Mouse (Mus musculus) thymus, adult 2 months (tissue): ENCODE measurements around the gene Rprd1b. TPM values are rescaled to one million over a fixed set of nuclear protein-coding genes. Genes with fewer than 3 reads are reported as not detected.

Experiments
- DNase-seq: peaks from one replicate; pipeline ENCODE4 v3.0.0; 2021
- H3K27ac ChIP-seq: fragments of 200-500 bp; 2 replicates; pipeline ENCODE4 v1.5.1; 2012; ENCODE audit warnings: low read length, control low read depth; ENCODE audit not compliant: control insufficient read depth, insufficient read depth
- H3K27me3 ChIP-seq: fragments of 200-500 bp; 2 replicates; pipeline ENCODE4 v1.6.1; 2012; ENCODE audit warnings: mild to moderate bottlenecking, low read length, moderate library complexity, mixed read lengths; ENCODE audit not compliant: control insufficient read depth, insufficient read depth
- H3K36me3 ChIP-seq: fragments of 200-500 bp; 2 replicates; pipeline ENCODE4 v1.6.1; 2012; ENCODE audit warnings: mild to moderate bottlenecking, low read length, moderate library complexity; ENCODE audit not compliant: control insufficient read depth, insufficient read depth
- H3K4me1 ChIP-seq: fragments of 200-500 bp; replicated peaks from 2 replicates; pipeline ENCODE4 v1.6.1; 2012; ENCODE audit warnings: low read length; ENCODE audit not compliant: control insufficient read depth, insufficient read depth
- H3K4me3 ChIP-seq: fragments of 200-500 bp; 2 replicates; pipeline ENCODE4 v1.5.1; 2012; ENCODE audit warnings: mild to moderate bottlenecking, low read length, control low read depth, moderate library complexity; ENCODE audit not compliant: control insufficient read depth, insufficient read depth
- CTCF ChIP-seq: fragments of 200-500 bp; IDR thresholded peaks from 2 replicates; pipeline ENCODE4 v1.5.1; 2012; ENCODE audit warnings: mild to moderate bottlenecking, control low read depth, low read length, moderate library complexity, borderline replicate concordance; ENCODE audit not compliant: control insufficient read depth, poor library complexity, insufficient read depth; ENCODE audit errors: extremely low read depth
- POLR2A ChIP-seq: fragments of 200-500 bp; IDR thresholded peaks from 2 replicates; pipeline ENCODE4 v1.6.1; 2012; ENCODE audit warnings: mild to moderate bottlenecking, low read length, control low read depth, moderate library complexity; ENCODE audit not compliant: control insufficient read depth, poor library complexity, insufficient read depth; ENCODE audit errors: extremely low read depth
- WGBS: fragments of 180-500 bp; shearing (Covaris S2); methylation state at CpG from one replicate; pipeline ENCODE4 v1.1.7; 2018; 5-methylcytosine and 5-hydroxymethylcytosine counted together
- polyA plus RNA-seq: library from polyadenylated mRNA; depleted of rRNA; stranded (reverse); fragments of >200 nt; gene quantifications from 2 replicates; pipeline ENCODE4 v1.2.3, GENCODE M21; 2012

Gene Rprd1b
- polyA plus RNA-seq, 1 experiment: 35.3 TPM

DNA sequence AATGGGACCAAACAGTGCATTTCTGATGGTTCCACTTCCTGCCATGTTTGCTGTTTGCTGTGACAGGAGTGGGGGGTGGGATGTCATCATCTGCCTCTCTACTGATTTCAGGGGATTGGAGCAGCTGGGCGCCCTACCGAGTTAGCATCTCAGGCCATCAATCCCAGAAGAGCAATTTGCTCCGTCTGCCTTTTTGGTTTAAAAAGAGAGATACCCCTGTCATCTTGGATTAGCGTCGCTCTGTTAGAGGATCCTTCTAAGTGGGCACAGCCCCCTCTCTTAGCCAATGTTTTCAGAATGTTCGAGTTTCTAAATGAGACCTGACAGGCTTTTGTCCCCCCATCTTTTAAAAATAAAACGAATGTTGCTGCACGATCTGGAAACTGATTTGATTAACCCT lies 129.4 kb downstream of the Rprd1b start:
- Histone ChIP-seq H3K4me3 (no peak overlapping the region), H3K27ac (no peak overlapping the region), H3K4me1 (peaks cover 42% of the 10 kb centered on the region), H3K27me3 (no peaks in the 10 kb centered on the region), H3K36me3 (no peaks in the 10 kb centered on the region)
- WGBS: 95% methylated on average over 8 of the region's 8 CpGs
- TF ChIP-seq POLR2A (no peak), CTCF (no peak)
- no peak for DNase-seq

DNA sequence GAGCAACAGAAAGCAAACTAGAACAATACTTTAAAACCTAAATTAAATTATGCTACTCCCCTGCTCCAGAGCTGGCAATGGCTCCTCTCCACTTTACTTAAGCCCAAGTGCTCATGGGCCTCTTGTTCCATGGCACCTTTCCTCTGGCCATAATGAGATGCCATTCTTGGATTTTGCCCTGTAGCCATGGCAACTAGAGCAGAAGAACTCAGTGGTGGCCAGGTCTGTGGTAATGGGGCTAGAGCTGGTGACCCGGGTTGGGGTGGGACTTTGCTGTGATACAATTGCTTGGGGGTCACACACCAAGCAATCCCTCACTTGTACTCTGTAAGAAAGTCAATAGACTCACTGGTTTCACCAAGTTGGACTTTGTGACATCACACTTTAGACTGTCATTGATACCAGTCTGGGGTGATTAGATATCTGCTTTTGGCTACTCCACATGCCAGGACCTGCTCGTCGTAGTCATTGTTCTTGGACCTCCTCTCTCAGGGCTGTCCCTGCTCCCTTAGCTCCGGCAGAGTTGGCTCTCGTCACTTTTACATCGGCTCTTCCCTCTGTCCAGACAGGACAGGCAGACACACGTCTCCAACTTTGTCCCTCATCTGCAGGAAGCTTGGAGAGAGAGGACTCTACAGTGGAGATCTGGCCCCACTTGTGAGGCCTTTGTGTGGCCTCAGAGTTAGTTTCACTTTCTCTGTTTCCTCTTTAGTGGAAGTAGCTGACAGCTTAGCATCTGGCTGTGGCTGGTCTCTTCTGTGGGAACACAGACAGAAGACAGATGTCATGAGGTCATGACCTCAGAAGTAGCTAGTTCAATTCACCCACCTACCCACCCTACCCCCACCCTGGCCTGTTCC lies 131.3 kb downstream of the Rprd1b start:
- TF ChIP-seq POLR2A (no peak), CTCF (no peak)
- Histone ChIP-seq H3K27me3 (no peaks in the 10 kb centered on the region), H3K4me3 (peak overlapping the region; percentile 40), H3K4me1 (peaks cover 40% of the 10 kb centered on the region), H3K36me3 (no peaks in the 10 kb centered on the region), H3K27ac (peak overlapping the region; percentile 84)
- 29% methylated on average over 7 of the region's 7 CpGs for WGBS
- no peak for DNase-seq

DNA sequence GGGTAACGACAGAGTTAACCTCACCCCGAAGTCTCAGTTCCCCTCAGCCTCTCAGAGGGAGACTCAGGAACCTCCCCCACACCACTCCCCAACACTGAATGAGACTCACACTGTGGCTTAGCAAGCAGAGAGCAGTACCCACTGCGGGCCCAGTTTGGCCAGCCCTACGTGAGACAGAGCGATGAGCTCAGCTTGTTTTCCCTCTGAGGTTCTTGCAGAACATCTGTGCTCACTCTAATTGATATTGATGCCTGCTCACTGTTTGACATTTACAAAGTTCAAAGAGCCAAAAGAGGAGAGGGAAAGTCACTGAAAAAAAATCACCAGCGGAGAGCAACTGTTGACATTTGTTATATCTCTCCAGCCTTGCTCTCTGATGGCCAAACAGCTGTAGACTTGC lies 133.5 kb downstream of the Rprd1b start:
- TF ChIP-seq CTCF (no peak), POLR2A (no peak)
- DNase-seq: no peak
- WGBS: 44% methylated on average over 6 of the region's 6 CpGs
- Histone ChIP-seq H3K36me3 (no peaks in the 10 kb centered on the region), H3K27me3 (no peaks in the 10 kb centered on the region), H3K4me1 (peaks cover 45% of the 10 kb centered on the region), H3K27ac (no peak overlapping the region), H3K4me3 (no peak overlapping the region)

DNA sequence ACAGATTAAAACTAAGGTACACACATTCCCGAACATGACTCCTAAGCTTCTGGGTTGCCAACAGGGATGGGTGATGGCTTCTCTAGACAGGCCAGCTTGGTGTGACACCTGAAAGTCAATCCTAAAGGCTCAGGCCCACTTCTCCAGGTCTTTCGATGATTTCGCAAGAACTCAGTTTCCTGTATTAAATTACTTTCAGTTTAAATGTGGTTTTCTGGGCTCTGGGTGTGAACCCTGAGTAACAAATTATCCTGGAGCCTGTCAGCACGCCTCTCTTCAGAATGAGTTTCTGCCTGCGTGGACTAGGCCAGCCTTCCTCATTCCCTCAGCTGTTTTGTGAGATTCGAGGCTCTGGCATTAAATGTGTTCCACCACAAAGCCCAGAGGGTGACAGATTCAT lies 134.7 kb downstream of the Rprd1b start:
- no peak for TF ChIP-seq POLR2A
- TF ChIP-seq CTCF: no peak
- peaks cover 54% of the 10 kb centered on the region for H3K4me1 ChIP-seq
- no peaks in the 10 kb centered on the region for H3K27me3 ChIP-seq
- no peaks in the 10 kb centered on the region for H3K36me3 ChIP-seq
- no peak overlapping the region for H3K27ac ChIP-seq
- H3K4me3 ChIP-seq: no peak overlapping the region
- DNase-seq: no peak
- WGBS: 17% methylated on average over 6 of the region's 6 CpGs

DNA sequence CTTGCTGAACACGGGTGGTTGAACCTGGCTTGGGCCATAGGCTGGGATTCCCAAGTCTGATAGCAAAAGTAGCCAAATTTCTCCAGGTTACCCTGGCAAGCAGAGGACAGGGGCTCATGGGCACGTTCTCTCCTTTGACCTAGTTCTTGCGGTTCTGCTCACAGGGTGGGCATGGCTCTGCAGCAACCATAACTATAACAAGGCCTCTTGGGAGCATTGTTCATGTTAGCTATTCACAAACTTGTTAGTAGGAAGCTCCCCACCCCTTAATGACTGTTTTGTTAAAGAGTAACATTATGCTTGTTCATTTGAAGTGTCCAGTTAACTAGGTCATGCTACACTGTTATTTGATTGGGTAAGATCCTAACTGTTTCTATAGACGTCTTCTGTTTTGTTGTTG lies 137.5 kb downstream of the Rprd1b start:
- Histone ChIP-seq H3K36me3 (no peaks in the 10 kb centered on the region), H3K4me3 (no peak overlapping the region), H3K27ac (no peak overlapping the region), H3K27me3 (no peaks in the 10 kb centered on the region), H3K4me1 (peaks cover 40% of the 10 kb centered on the region)
- DNase-seq: no peak
- 90% methylated on average over 4 of the region's 4 CpGs for WGBS
- no peak for TF ChIP-seq CTCF
- TF ChIP-seq POLR2A: no peak

DNA sequence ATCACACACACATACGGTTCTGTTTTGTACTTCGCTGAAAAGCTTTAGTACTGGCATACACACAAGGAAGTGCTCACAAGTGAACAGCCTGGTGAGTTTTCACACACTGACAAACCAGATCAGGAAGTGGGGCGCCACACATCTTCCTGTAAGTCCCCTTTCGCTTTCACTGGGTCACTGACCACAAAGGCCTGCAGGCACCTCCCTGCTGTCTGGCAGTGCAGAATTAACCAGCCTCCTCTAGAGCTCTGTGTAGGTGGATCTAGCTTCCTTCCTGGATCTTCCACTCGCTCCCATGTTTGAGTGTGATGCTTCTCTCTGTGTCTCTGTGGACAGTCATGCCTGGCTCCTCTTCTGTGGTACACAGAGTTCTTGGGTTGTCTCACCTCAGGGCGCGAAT lies 138.3 kb downstream of the Rprd1b start:
- peak overlapping the region; percentile 69 for H3K27ac ChIP-seq
- H3K36me3 ChIP-seq: no peaks in the 10 kb centered on the region
- DNase-seq: peak; percentile 75
- no peak for TF ChIP-seq CTCF
- no peak for TF ChIP-seq POLR2A
- peak overlapping the region; percentile 10; the same call in 1 of the 2 replicates for H3K4me3 ChIP-seq
- H3K27me3 ChIP-seq: no peaks in the 10 kb centered on the region
- peaks cover 32% of the 10 kb centered on the region for H3K4me1 ChIP-seq
- 4% methylated on average over 7 of the region's 7 CpGs for WGBS

DNA sequence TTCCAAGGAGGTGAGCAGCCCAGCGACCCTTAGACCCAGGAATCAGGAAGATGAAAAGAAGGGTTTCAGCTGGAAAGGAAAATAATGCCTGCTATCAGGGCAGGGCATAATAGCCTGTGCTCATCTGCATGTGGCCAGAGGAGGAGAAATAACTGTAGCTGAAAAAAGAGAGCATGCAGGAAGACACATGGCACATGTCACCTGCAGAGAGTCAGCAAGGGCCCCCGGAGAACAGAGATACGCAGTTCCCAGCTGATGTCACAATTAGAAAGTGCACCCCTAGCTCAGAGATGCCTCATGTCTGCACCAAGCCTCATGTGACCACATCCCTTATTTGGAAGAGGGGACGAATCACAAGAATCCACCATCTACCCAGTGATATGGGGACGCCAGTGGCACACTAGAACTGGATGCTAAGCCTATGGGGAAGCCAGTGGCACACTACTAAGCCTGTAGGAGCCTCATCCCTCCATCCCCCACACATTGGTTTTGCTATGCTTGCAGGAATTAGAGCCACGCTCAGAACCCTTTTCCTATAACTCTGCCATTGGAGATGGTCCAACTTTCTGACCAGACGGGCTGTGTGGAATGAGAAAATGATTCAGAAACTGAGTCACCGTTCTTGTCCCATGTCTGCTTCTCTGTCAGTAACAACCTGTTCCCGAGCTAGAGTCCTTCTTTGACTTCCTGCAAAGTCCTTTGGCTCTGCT lies 139.4 kb downstream of the Rprd1b start:
- no peaks in the 10 kb centered on the region for H3K27me3 ChIP-seq
- H3K36me3 ChIP-seq: no peaks in the 10 kb centered on the region
- H3K4me1 ChIP-seq: peaks cover 26% of the 10 kb centered on the region
- WGBS: 53% methylated on average over 9 of the region's 9 CpGs
- TF ChIP-seq CTCF (no peak), POLR2A (no peak)
- H3K27ac ChIP-seq: no peak overlapping the region
- DNase-seq: no peak
- H3K4me3 ChIP-seq: no peak overlapping the region
